Mouse (Mus musculus) MEL (cell line): ENCODE measurements around the gene Samd9l. TPM values are rescaled to one million over a fixed set of nuclear protein-coding genes. Genes with fewer than 3 reads are reported as not detected.
"Not testable (repeated sequence)": the region's sequence is repeated elsewhere in the genome, so short reads cannot be mapped to it uniquely, and the experiment has no call there.

Source experiments
- DNase-seq: peaks from one replicate; pipeline ENCODE4 v3.0.0; 2011; ENCODE audit warnings: low read depth, low spot score
- H3K27ac ChIP-seq: 2 replicates; pipeline ENCODE4 v1.5.1; 2012; ENCODE audit warnings: low read depth, mild to moderate bottlenecking, control low read depth, low read length, moderate library complexity; ENCODE audit not compliant: control insufficient read depth
- H3K27me3 ChIP-seq, 2 experiments: fragments of 150-350 bp in 1 of 2; sonication (generic) in 1 of 2; 2 replicates each; pipeline ENCODE4 v1.6.1; 2012; ENCODE audit warnings: low read length in 2 of 2, mild to moderate bottlenecking in 2 of 2, improper control_type of control experiment in 1 of 2, moderate library complexity in 1 of 2; ENCODE audit not compliant: insufficient read depth in 2 of 2, control insufficient read depth in 1 of 2
- H3K36me3 ChIP-seq, 2 experiments: 2 replicates each; pipeline ENCODE4 v1.6.1; 2012 to 2014; ENCODE audit warnings: low read length in 2 of 2, improper control_type of control experiment in 1 of 2, inconsistent platforms in 1 of 2, mild to moderate bottlenecking in 1 of 2; ENCODE audit not compliant: insufficient read depth in 2 of 2, control insufficient read depth in 1 of 2
- H3K4me1 ChIP-seq, 2 experiments: fragments of 150-350 bp in 1 of 2; sonication (generic) in 1 of 2; 2 replicates each; pipeline ENCODE4 v1.6.1; 2012; ENCODE audit warnings: low read length in 2 of 2, improper control_type of control experiment in 1 of 2, mild to moderate bottlenecking in 1 of 2; ENCODE audit not compliant: insufficient read depth in 2 of 2, control insufficient read depth in 1 of 2
- H3K4me3 ChIP-seq, 2 experiments: fragments of 150-350 bp in 1 of 2; sonication (generic) in 1 of 2; 2 replicates each; pipeline ENCODE4 v1.5.1; 2012; ENCODE audit warnings: low read depth in 2 of 2, low read length in 2 of 2, mild to moderate bottlenecking in 2 of 2, moderate library complexity in 2 of 2, control low read depth in 1 of 2, improper control_type of control experiment in 1 of 2; ENCODE audit not compliant: control insufficient read depth in 1 of 2, insufficient read depth in 1 of 2
- H3K79me2 ChIP-seq: 2 replicates; pipeline ENCODE4 v1.6.1; 2012; ENCODE audit warnings: mild to moderate bottlenecking, low read length, moderate library complexity; ENCODE audit not compliant: control insufficient read depth, poor library complexity, insufficient read depth
- H3K9ac ChIP-seq: 2 replicates; pipeline ENCODE4 v1.6.1; 2012; ENCODE audit warnings: low read depth, mild to moderate bottlenecking, control low read depth, low read length, moderate library complexity; ENCODE audit not compliant: control insufficient read depth, poor library complexity, severe bottlenecking
- H3K9me3 ChIP-seq: fragments of 150-350 bp; sonication (generic); replicated peaks from 2 replicates; pipeline ENCODE4 v1.6.1; 2012; ENCODE audit warnings: mild to moderate bottlenecking, low read length, improper control_type of control experiment, moderate library complexity; ENCODE audit not compliant: insufficient read depth
- BHLHE40 ChIP-seq: IDR thresholded peaks from 2 replicates; pipeline ENCODE4 v1.6.1; 2012; ENCODE audit warnings: low read depth, mild to moderate bottlenecking, inconsistent platforms, low read length, improper control_type of control experiment, borderline replicate concordance
- CTCF ChIP-seq, 3 experiments: IDR thresholded peaks in 2 of 3; conservative IDR thresholded peaks in 1 of 3; 2 replicates each; pipeline ENCODE4 v1.5.1; 2011 to 2012; ENCODE audit warnings: low read length in 3 of 3, low read depth in 2 of 3, mild to moderate bottlenecking in 2 of 3, improper control_type of control experiment in 1 of 3, inconsistent platforms in 1 of 3, mixed read lengths in 1 of 3, moderate library complexity in 1 of 3; ENCODE audit not compliant: control insufficient read depth in 1 of 3, insufficient read depth in 1 of 3, poor library complexity in 1 of 3, severe bottlenecking in 1 of 3
- ELF1 ChIP-seq: IDR thresholded peaks from 2 replicates; pipeline ENCODE4 v1.6.1; 2014; ENCODE audit warnings: low read depth, mild to moderate bottlenecking, inconsistent platforms, low read length, improper control_type of control experiment, moderate library complexity
- EP300 ChIP-seq, 2 experiments: IDR thresholded peaks; 2 replicates each; pipeline ENCODE4 v1.6.1; 2011; ENCODE audit warnings: improper control_type of control experiment in 2 of 2, low read length in 2 of 2, low read depth in 1 of 2, mild to moderate bottlenecking in 1 of 2
- ETS1 ChIP-seq: IDR thresholded peaks from 2 replicates; pipeline ENCODE4 v1.6.1; 2012; ENCODE audit warnings: low read depth, mild to moderate bottlenecking, inconsistent platforms, low read length, improper control_type of control experiment, moderate library complexity
- HCFC1 ChIP-seq: IDR thresholded peaks from 2 replicates; pipeline ENCODE4 v1.6.1; 2012; ENCODE audit warnings: low read depth, mild to moderate bottlenecking, inconsistent platforms, low read length, improper control_type of control experiment, moderate library complexity
- MAFK ChIP-seq: IDR thresholded peaks from 2 replicates; pipeline ENCODE4 v1.6.1; 2011; ENCODE audit warnings: low read depth, mild to moderate bottlenecking, low read length, improper control_type of control experiment, borderline replicate concordance
- MXI1 ChIP-seq: IDR thresholded peaks from 2 replicates; pipeline ENCODE4 v1.6.1; 2011; ENCODE audit warnings: mild to moderate bottlenecking, low read depth, low read length, improper control_type of control experiment
- MYC ChIP-seq: IDR thresholded peaks from 2 replicates; pipeline ENCODE4 v1.6.1; 2011; ENCODE audit warnings: low read depth, mild to moderate bottlenecking, low read length, improper control_type of control experiment, moderate library complexity
- POLR2A ChIP-seq, 2 experiments: IDR thresholded peaks; 2 replicates each; pipeline ENCODE4 v1.6.1; 2011 to 2012; ENCODE audit warnings: low read length in 2 of 2, mild to moderate bottlenecking in 2 of 2, control low read depth in 1 of 2, improper control_type of control experiment in 1 of 2, low read depth in 1 of 2, moderate library complexity in 1 of 2; ENCODE audit not compliant: control insufficient read depth in 1 of 2, insufficient read depth in 1 of 2, poor library complexity in 1 of 2
- POLR2AphosphoS2 ChIP-seq: IDR thresholded peaks from 2 replicates; pipeline ENCODE4 v1.6.1; 2011; ENCODE audit warnings: low read length, improper control_type of control experiment
- RAD21 ChIP-seq: IDR thresholded peaks from 2 replicates; pipeline ENCODE4 v1.6.1; 2011; ENCODE audit warnings: mild to moderate bottlenecking, low read depth, low read length, improper control_type of control experiment
- SIN3A ChIP-seq: IDR thresholded peaks from 2 replicates; pipeline ENCODE4 v1.6.1; 2012; ENCODE audit warnings: low read length, improper control_type of control experiment, inconsistent platforms
- SMC3 ChIP-seq: IDR thresholded peaks from 2 replicates; pipeline ENCODE4 v1.6.1; 2011; ENCODE audit warnings: low read depth, low read length, improper control_type of control experiment
- TBP ChIP-seq: IDR thresholded peaks from 2 replicates; pipeline ENCODE4 v1.8.0; 2011; ENCODE audit warnings: low read depth, low read length, improper control_type of control experiment
- ZC3H11A ChIP-seq: IDR thresholded peaks from 2 replicates; pipeline ENCODE4 v1.6.1; 2012; ENCODE audit warnings: low read depth, mild to moderate bottlenecking, inconsistent platforms, low read length, improper control_type of control experiment
- ZNF384 ChIP-seq: IDR thresholded peaks from 2 replicates; pipeline ENCODE4 v1.6.1; 2012; ENCODE audit warnings: low read depth, mild to moderate bottlenecking, inconsistent platforms, low read length, improper control_type of control experiment
- polyA plus RNA-seq, 2 experiments: library from polyadenylated mRNA; stranded (reverse) in 1 of 2; unstranded in 1 of 2; fragments of >175 nt in 1 of 2; fragments of >200 nt in 1 of 2; gene quantifications; 2 replicates each; pipeline versions ENCODE4 v1.2.1 to v1.2.4; 2012; ENCODE audit warnings: low replicate concordance in 2 of 2, low read depth in 1 of 2; ENCODE audit not compliant: insufficient read length in 2 of 2, insufficient read depth in 1 of 2, missing spikeins in 1 of 2
- total RNA-seq: library from RNA; depleted of rRNA; stranded (reverse); fragments of 300-350 nt; gene quantifications from 2 replicates; pipeline ENCODE4 v1.2.3, GENCODE M21; 2012; rRNA removed

The Samd9l gene
- total RNA-seq, result 2.3 and 2.6 TPM in 2 replicates
- 1 to 10 TPM in 1 of 2 experiments, not detected in 1; 3.3 TPM for polyA plus RNA-seq

GRCm38 (mm10) chr6:3399340-3400068 is at the start of gene Samd9l:
Gene Samd9l, minus strand, starts transcription at chr6:3399572.
- not testable (repeated sequence) for H3K27me3 ChIP-seq, H3K4me1 ChIP-seq, H3K27ac ChIP-seq, H3K79me2 ChIP-seq, H3K9me3 ChIP-seq, H3K36me3 ChIP-seq
- H3K4me3 ChIP-seq, result peak within 1 kb of the TSS; percentile 30 to 69
- TF ChIP-seq EP300 (IDR thresholded peaks at IDR 0.05; ENCODE audit: low read depth in 1 of 2, low read length in 2 of 2) (peak in 1 of 2 experiments; percentile 15; a peak in 1 of 4 replicates), MXI1 (peak; percentile 37; the same call in 1 of the 2 replicates), SIN3A (peak; percentile 53; the same call in 1 of the 2 replicates), POLR2A (IDR thresholded peaks at IDR 0.05; ENCODE audit: control insufficient read depth in 1 of 2, insufficient read depth in 1 of 2, low read depth in 1 of 2, low read length in 2 of 2, poor library complexity in 1 of 2) (peak in 1 of 2 experiments; percentile 29; a peak in 1 of 4 replicates), SMC3 (peak; percentile 65), ZNF384 (peak; percentile 87), ELF1 (peak; percentile 66), RAD21 (peak; percentile 57), ETS1 (peak; percentile 71), CTCF (IDR thresholded peaks at IDR 0.05 in 2 of 3, conservative IDR thresholded peaks at IDR 0.05 in 1 of 3; ENCODE audit: control insufficient read depth in 1 of 3, insufficient read depth in 1 of 3, low read depth in 2 of 3, low read length in 3 of 3, poor library complexity in 1 of 3, severe bottlenecking in 1 of 3) (peak in 2 of 3 experiments; percentile 30 to 51; a peak in 3 of 6 replicates), HCFC1 (peak; percentile 53; the same call in 1 of the 2 replicates), ZC3H11A (peak; percentile 31; the same call in 1 of the 2 replicates), TBP (peak; percentile 35; the same call in 1 of the 2 replicates)
- peak; percentile 92 for DNase-seq
- peak within 1 kb of the TSS; percentile 48 for H3K9ac ChIP-seq

- Histone ChIP-seq H3K9ac (no peak overlapping the region), H3K4me1 (no peaks in the 10 kb centered on the region), H3K36me3 (no peaks in the 10 kb centered on the region), H3K27ac (no peak overlapping the region), H3K27me3 (no peaks in the 10 kb centered on the region), H3K9me3 (no peaks in the 10 kb centered on the region), H3K4me3 (no peak overlapping the region), H3K79me2 (no peaks in the 10 kb centered on the region)
- peak; percentile 92 for DNase-seq
- TF ChIP-seq ETS1 (no peak), MAFK (peak; percentile 79; the same call in 1 of the 2 replicates), TBP (0 out of 2 replicates have a peak, but pooled peaks have one; percentile 29), MYC (no peak), ZC3H11A (peak; percentile 84), SMC3 (peak; percentile 83), POLR2AphosphoS2 (no peak), CTCF (IDR thresholded peaks at IDR 0.05 in 2 of 3, conservative IDR thresholded peaks at IDR 0.05 in 1 of 3; ENCODE audit: control insufficient read depth in 1 of 3, insufficient read depth in 1 of 3, low read depth in 2 of 3, low read length in 3 of 3, poor library complexity in 1 of 3, severe bottlenecking in 1 of 3) (peak in 2 of 3 experiments; percentile 80 to 98), RAD21 (peak; percentile 96), HCFC1 (0 out of 2 replicates have a peak, but pooled peaks have one; percentile 24), BHLHE40 (0 out of 2 replicates have a peak, but pooled peaks have one; percentile 23)
Measured at GRCm38 (mm10) chr6:3447404-3447803, 48.0 kb upstream of the Samd9l start.
